Mouse (Mus musculus): Measurements from ENCODE around the gene Olfr522. TPM values are rescaled to one million over a fixed set of nuclear protein-coding genes. Genes with fewer than 3 reads are reported as not detected.

Olfr522 gene
- polyA plus RNA-seq, 1 experiment from 2014 or later: not detected

DNA sequence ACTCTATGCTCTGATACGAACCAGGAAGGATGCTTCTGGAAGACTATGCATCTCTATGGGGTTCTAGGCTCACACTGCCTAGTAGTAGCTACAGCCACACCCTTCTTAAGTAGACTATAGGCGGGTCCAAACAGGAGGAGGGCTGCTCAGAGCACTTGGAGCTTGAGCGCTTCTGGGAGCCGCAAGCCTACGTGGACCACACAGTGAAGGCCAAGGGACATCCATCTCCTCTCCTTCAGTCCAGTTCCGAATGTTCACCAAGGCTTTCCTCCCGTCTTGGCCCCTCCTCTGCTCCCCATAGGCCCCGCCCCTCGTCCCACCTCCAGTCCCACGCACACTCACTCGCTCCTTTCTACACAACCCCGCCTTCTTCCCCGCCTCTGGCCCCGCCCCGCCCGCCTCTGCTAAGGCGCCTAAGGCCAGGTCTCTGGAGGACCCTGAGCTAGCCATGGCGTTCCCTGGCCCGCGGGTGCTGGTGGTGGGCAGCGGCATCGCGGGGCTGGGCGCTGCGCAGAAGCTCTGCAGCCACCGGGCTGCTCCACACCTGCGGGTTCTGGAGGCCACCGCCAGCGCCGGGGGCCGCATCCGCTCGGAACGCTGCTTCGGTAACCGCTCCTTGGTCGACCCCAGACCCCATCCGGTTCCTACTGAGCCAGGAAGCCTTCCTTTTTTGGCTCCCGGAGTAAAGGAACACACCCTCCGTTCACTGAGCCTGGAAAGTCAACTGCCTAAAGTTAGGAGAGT, 39.1 kb downstream of the Olfr522 start:
- peak; percentile 98 for DNase-seq (ENCODE audit: low spot score, missing footprints)
- H3K36me3 ChIP-seq (ENCODE audit: control insufficient read depth, insufficient read depth, low read length): no peaks in the 10 kb centered on the region
- H3K4me3 ChIP-seq (ENCODE audit: low read depth, low read length): peak overlapping the region; percentile 62
- peak overlapping the region; percentile 85 for H3K9ac ChIP-seq (ENCODE audit: low read length)
- no peaks in the 10 kb centered on the region for H3K9me3 ChIP-seq (ENCODE audit: control insufficient read depth, low read length)
- no peaks in the 10 kb centered on the region for H3K27me3 ChIP-seq (ENCODE audit: control insufficient read depth, insufficient read depth, low read length)
- H3K27ac ChIP-seq (ENCODE audit: low read depth, low read length): no peak overlapping the region
- H3K4me2 ChIP-seq: peak overlapping the region; percentile 57
- WGBS: 2% methylated on average over 40 of the region's 40 CpGs
- H3K4me1 ChIP-seq (ENCODE audit: control insufficient read depth, insufficient read depth, low read length): no peaks in the 10 kb centered on the region; the same call in 1 of the 2 replicates
- ATAC-seq (ENCODE audit: low FRiP score): peak; percentile 99

DNA sequence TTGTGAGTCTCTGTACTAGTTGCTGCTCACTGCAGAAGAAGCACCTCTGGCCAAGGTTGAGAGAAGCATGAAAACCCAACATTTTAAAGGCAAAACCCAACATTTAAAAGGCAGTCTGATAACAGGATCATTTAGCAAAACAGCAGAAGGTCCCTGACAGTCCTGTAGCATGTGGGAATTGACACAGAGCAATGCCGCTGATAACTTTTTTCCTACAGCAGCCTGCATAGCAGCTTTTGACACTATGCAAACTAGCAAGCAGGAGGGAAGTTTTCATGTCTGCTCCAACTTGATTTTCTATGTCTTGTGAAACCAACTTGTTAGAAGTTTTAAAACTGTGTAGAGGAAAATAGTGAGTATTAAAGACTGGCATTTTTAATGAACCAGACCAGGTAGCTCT, 40.2 kb downstream of the Olfr522 start:
- ATAC-seq (ENCODE audit: low FRiP score) (no peak), DNase-seq (ENCODE audit: low spot score, missing footprints) (no peak)
- Histone ChIP-seq H3K27me3 (ENCODE audit: control insufficient read depth, insufficient read depth, low read length) (no peaks in the 10 kb centered on the region), H3K9me3 (ENCODE audit: control insufficient read depth, low read length) (no peaks in the 10 kb centered on the region), H3K4me1 (ENCODE audit: control insufficient read depth, insufficient read depth, low read length) (no peaks in the 10 kb centered on the region; the same call in 1 of the 2 replicates), H3K9ac (ENCODE audit: low read length) (no peak overlapping the region), H3K36me3 (ENCODE audit: control insufficient read depth, insufficient read depth, low read length) (no peaks in the 10 kb centered on the region), H3K4me2 (no peak overlapping the region), H3K4me3 (ENCODE audit: low read depth, low read length) (no peak overlapping the region), H3K27ac (ENCODE audit: low read depth, low read length) (no peak overlapping the region)
- 97% methylated on average over 1 of the region's 1 CpGs for WGBS

DNA sequence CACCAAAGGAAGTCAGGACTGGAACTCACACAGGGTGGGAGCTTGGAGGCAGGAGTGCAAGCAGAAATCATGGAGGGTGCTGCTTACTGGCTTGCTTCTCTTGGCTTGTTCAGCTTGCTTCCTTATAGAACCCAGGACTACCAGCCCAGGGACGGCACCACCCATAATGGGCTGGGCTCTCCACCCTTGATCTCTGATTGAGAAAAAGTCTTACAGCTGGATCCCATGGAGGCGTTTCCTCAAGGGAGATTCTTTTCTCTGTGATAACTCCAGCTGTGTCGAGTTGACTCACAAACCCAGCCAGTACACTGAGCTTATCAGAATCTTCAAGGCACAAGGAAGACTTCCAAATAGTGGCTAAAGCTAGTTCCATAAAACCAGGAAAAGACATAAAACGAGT, 41.8 kb downstream of the Olfr522 start:
- Histone ChIP-seq H3K9ac (ENCODE audit: low read length) (no peak overlapping the region), H3K36me3 (ENCODE audit: control insufficient read depth, insufficient read depth, low read length) (no peaks in the 10 kb centered on the region), H3K27ac (ENCODE audit: low read depth, low read length) (no peak overlapping the region), H3K9me3 (ENCODE audit: control insufficient read depth, low read length) (no peaks in the 10 kb centered on the region), H3K4me1 (ENCODE audit: control insufficient read depth, insufficient read depth, low read length) (no peaks in the 10 kb centered on the region; the same call in 1 of the 2 replicates), H3K27me3 (ENCODE audit: control insufficient read depth, insufficient read depth, low read length) (no peaks in the 10 kb centered on the region), H3K4me3 (ENCODE audit: low read depth, low read length) (no peak overlapping the region), H3K4me2 (no peak overlapping the region)
- 31% methylated on average over 4 of the region's 4 CpGs for WGBS
- ATAC-seq (ENCODE audit: low FRiP score) (no peak), DNase-seq (ENCODE audit: low spot score, missing footprints) (no peak)

DNA sequence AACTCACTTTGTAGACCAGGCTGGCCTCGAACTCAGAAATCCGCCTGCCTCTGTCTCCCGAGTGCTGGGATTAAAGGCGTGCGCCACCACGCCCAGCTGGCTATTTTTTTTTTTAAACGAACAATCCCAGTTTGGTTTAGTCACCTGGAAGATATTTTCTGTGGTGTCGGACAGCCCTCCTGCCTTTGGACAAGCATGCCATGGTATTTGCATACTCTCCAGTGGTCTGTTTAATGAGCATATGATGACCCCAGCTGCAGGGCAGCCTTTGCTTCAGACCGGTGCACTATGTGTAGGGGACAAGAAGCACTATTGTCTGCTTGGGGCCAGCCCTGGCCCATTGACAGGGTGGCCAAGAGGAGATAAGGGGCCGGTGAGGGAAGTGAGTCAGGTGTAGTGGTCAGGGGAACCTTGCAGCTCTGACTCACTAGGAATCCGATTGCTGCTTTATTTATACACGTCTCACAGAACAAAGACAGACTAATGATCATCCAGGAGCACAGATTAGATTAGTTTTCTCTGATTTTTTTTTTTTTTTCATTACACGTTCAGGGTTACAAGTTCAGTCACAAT, 43.1 kb downstream of the Olfr522 start:
- H3K4me2 ChIP-seq: no peak overlapping the region
- H3K4me3 ChIP-seq (ENCODE audit: low read depth, low read length): no peak overlapping the region
- H3K4me1 ChIP-seq (ENCODE audit: control insufficient read depth, insufficient read depth, low read length): no peaks in the 10 kb centered on the region; the same call in 1 of the 2 replicates
- H3K9me3 ChIP-seq (ENCODE audit: control insufficient read depth, low read length): no peaks in the 10 kb centered on the region
- ATAC-seq (ENCODE audit: low FRiP score) (no peak), DNase-seq (ENCODE audit: low spot score, missing footprints) (peak; percentile 62)
- H3K36me3 ChIP-seq (ENCODE audit: control insufficient read depth, insufficient read depth, low read length): no peaks in the 10 kb centered on the region
- 80% methylated on average over 13 of the region's 13 CpGs for WGBS
- no peaks in the 10 kb centered on the region for H3K27me3 ChIP-seq (ENCODE audit: control insufficient read depth, insufficient read depth, low read length)
- H3K27ac ChIP-seq (ENCODE audit: low read depth, low read length): no peak overlapping the region
- no peak overlapping the region for H3K9ac ChIP-seq (ENCODE audit: low read length)

DNA sequence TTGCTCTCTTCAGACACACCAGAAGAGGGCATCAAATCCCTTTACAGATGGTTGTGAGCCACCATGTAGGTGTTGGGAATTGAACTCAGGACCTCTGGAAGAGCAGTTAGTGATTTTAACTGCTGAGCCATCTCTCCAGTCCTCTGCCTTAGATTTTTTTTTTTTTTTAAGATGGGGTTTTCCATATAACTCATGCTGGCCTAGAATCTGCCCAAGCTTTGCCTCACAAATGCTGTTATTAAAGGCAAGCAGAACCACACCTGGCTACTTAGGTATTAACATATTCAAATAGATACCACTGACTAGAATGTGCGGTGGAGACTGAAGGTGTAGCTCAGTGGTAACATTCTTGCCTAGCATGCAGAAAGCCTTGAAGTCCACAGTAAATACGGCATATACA, 44.1 kb downstream of the Olfr522 start:
- Histone ChIP-seq H3K36me3 (ENCODE audit: control insufficient read depth, insufficient read depth, low read length) (no peaks in the 10 kb centered on the region), H3K27me3 (ENCODE audit: control insufficient read depth, insufficient read depth, low read length) (no peaks in the 10 kb centered on the region), H3K9me3 (ENCODE audit: control insufficient read depth, low read length) (no peaks in the 10 kb centered on the region), H3K4me1 (ENCODE audit: control insufficient read depth, insufficient read depth, low read length) (peaks cover 3% of the 10 kb centered on the region; the same call in 1 of the 2 replicates), H3K27ac (ENCODE audit: low read depth, low read length) (no peak overlapping the region), H3K4me2 (no peak overlapping the region), H3K9ac (ENCODE audit: low read length) (no peak overlapping the region), H3K4me3 (ENCODE audit: low read depth, low read length) (no peak overlapping the region)
- 93% methylated on average over 2 of the region's 2 CpGs for WGBS
- DNase-seq (ENCODE audit: low spot score, missing footprints) (peak; percentile 21), ATAC-seq (ENCODE audit: low FRiP score) (no peak)

DNA sequence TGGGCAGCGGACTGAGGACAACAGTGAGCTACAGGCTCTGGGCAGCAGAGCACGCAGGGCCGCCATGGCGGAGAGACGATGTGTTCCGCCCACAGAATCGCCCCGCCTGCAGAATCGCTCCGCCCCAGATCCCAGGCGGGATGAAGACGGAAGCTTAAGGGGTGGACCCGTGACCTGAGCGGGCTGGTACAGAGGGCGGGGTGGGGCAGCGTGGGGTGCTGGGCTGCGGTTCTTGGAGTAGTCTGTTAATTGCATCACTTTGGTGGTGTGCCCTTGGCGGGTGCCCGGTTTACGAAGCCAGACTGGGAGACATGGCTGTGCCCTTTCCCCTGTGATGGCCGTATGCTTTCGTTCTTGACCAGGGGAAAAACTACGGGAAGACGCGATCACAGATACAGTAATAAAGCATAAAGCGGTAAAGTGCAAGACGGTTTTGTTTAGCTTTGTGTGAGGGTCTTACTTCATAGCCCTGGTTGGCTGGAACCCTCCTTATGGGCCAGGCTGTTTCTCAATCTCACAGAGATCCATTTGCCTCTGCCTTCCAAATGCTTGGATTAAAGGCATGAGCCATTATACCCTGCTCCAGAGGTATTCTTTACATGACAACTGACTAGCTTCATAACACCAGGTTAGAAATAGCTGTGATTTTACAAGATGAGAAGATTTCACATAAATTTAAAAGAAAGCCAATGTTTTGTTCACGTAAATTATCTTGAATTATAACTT, 48.1 kb downstream of the Olfr522 start, which contains the start of gene Echs1:
TSS of gene Echs1 (minus strand) at position 148 of the 726 bp plus-strand sequence.
- WGBS: 4% methylated on average over 28 of the region's 28 CpGs

DNA sequence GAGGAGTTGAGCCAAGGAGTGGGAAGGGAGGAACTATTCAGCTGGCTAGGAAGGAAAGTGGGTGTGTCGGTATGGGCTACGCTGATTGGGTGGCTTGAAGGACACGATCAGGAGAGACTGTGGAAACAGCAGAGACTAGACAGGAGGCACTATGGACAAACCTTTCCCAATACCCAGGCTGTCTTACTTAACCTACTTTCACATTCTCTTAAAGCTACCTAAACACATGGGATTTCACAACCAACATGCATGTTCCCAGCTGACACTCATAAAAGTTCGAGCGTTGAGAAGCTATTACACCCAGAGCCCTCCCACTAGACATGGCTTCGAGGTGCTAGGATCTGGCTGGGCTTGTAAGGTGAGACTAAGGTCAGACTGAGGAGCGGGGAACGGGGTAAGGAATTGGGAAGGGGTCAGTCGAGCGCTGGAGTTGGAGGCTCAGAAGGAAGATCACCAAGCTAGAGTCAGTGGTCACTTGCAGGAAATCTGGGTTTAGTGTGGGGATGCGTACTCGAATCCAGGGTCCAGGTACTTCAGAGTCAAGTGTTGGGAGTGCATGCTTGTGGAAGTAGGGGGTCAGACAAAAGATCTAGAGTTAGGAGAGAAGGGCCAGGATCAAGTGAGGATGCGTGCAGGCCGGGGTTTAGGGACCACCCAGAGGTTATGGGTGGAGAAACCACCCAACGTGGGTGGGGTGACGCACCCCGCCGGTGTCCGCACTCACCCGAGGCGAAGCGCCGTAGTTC, 48.8 kb downstream of the Olfr522 start, which contains the start of gene Paox:
TSS of gene Paox (plus strand) at position 217 of the 746 bp plus-strand sequence.
- peak within 1 kb of the TSS; percentile 80 for H3K9ac ChIP-seq (ENCODE audit: low read length)
- H3K27me3 ChIP-seq (ENCODE audit: control insufficient read depth, insufficient read depth, low read length): no peaks in the 10 kb centered on the region
- H3K27ac ChIP-seq (ENCODE audit: low read depth, low read length): no peak within 1 kb of the TSS
- peak within 1 kb of the TSS; percentile 91 for H3K4me2 ChIP-seq
- H3K4me3 ChIP-seq (ENCODE audit: low read depth, low read length): peak within 1 kb of the TSS; percentile 71
- H3K4me1 ChIP-seq (ENCODE audit: control insufficient read depth, insufficient read depth, low read length): 0 out of 2 replicates have a peak, but pooled peaks cover 4% of the 10 kb centered on the region
- 3% methylated on average over 23 of the region's 23 CpGs for WGBS
- DNase-seq (ENCODE audit: low spot score, missing footprints) (peak; percentile 94), ATAC-seq (ENCODE audit: low FRiP score) (peak; percentile 61)
- H3K36me3 ChIP-seq (ENCODE audit: control insufficient read depth, insufficient read depth, low read length): peaks cover 5% of the 10 kb centered on the region
- H3K9me3 ChIP-seq (ENCODE audit: control insufficient read depth, low read length): no peaks in the 10 kb centered on the region

More for the DNA sequence above, 48.1 kb downstream of the Olfr522 start, which contains the start of gene Echs1:
- peak within 1 kb of the TSS; percentile 80 for H3K9ac ChIP-seq (ENCODE audit: low read length)
- no peaks in the 10 kb centered on the region for H3K36me3 ChIP-seq (ENCODE audit: control insufficient read depth, insufficient read depth, low read length)
- H3K4me3 ChIP-seq (ENCODE audit: low read depth, low read length): peak within 1 kb of the TSS; percentile 71
- H3K27ac ChIP-seq (ENCODE audit: low read depth, low read length): no peak within 1 kb of the TSS
- DNase-seq (ENCODE audit: low spot score, missing footprints): peak; percentile 96
- H3K9me3 ChIP-seq (ENCODE audit: control insufficient read depth, low read length): no peaks in the 10 kb centered on the region
- 0 out of 2 replicates have a peak, but pooled peaks cover 4% of the 10 kb centered on the region for H3K4me1 ChIP-seq (ENCODE audit: control insufficient read depth, insufficient read depth, low read length)
- H3K27me3 ChIP-seq (ENCODE audit: control insufficient read depth, insufficient read depth, low read length): no peaks in the 10 kb centered on the region
- ATAC-seq (ENCODE audit: low FRiP score): peak; percentile 96
- peak within 1 kb of the TSS; percentile 91 for H3K4me2 ChIP-seq

DNA sequence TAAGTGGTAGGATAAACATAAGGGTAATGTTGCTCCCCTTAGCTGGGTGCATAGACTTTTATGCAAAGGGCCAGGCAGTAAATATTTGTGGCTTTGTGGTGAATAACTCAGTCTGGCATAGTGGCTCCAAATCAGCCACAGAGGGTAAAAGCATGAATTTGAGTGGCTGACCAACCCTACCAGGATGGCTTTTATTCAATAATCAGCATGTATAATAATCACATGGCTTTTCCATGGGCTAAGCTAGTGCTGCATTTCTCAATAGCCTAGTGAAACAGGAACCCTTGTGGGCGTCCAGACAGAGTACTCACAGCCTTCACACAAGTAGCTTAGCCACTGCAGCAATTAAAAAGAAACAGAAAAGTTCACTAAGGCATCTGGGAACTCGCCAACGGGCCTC, 52.6 kb downstream of the Olfr522 start:
- 77% methylated on average over 3 of the region's 3 CpGs for WGBS
- DNase-seq (ENCODE audit: low spot score, missing footprints): peak; percentile 26
- no peak for ATAC-seq (ENCODE audit: low FRiP score)
- H3K9ac ChIP-seq (ENCODE audit: low read length): no peak overlapping the region
- peaks cover 9% of the 10 kb centered on the region for H3K36me3 ChIP-seq (ENCODE audit: control insufficient read depth, insufficient read depth, low read length)
- 0 out of 2 replicates have a peak, but pooled peaks cover 4% of the 10 kb centered on the region for H3K4me1 ChIP-seq (ENCODE audit: control insufficient read depth, insufficient read depth, low read length)
- no peaks in the 10 kb centered on the region for H3K27me3 ChIP-seq (ENCODE audit: control insufficient read depth, insufficient read depth, low read length)
- H3K27ac ChIP-seq (ENCODE audit: low read depth, low read length): no peak overlapping the region
- no peak overlapping the region for H3K4me2 ChIP-seq
- no peak overlapping the region for H3K4me3 ChIP-seq (ENCODE audit: low read depth, low read length)
- H3K9me3 ChIP-seq (ENCODE audit: control insufficient read depth, low read length): no peaks in the 10 kb centered on the region

Measured in midbrain, embryonic 11.5 days (tissue).